Mouse (Mus musculus) CH12.LX (cell line): ENCODE measurements around the gene Evi5l.

Experiments
- CTCF ChIP-seq, 2 experiments: IDR thresholded peaks in 1 of 2; conservative IDR thresholded peaks in 1 of 2; 2 replicates each; pipeline ENCODE4 v1.5.1; 2011 to 2012; ENCODE audit warnings: low read depth in 2 of 2, low read length in 2 of 2, improper control_type of control experiment in 1 of 2, inconsistent platforms in 1 of 2, mild to moderate bottlenecking in 1 of 2, moderate library complexity in 1 of 2
- E2F4 ChIP-seq: IDR thresholded peaks from 2 replicates; pipeline ENCODE4 v1.6.1; 2011; ENCODE audit warnings: low read depth, low read length, improper control_type of control experiment; ENCODE audit not compliant: insufficient replicate concordance
- EP300 ChIP-seq: IDR thresholded peaks from 2 replicates; pipeline ENCODE4 v1.6.1; 2011; ENCODE audit warnings: low read length, improper control_type of control experiment
- HCFC1 ChIP-seq: IDR thresholded peaks from 2 replicates; pipeline ENCODE4 v1.6.1; 2012; ENCODE audit warnings: low read depth, mild to moderate bottlenecking, inconsistent platforms, low read length, improper control_type of control experiment
- JUN ChIP-seq: IDR thresholded peaks from 2 replicates; pipeline ENCODE4 v1.6.1; 2011; ENCODE audit warnings: low read depth, mild to moderate bottlenecking, low read length, improper control_type of control experiment, moderate library complexity; ENCODE audit not compliant: insufficient read depth
- MAX ChIP-seq: IDR thresholded peaks from 2 replicates; pipeline ENCODE4 v1.6.1; 2011; ENCODE audit warnings: low read length, improper control_type of control experiment
- POLR2A ChIP-seq: IDR thresholded peaks from 2 replicates; pipeline ENCODE4 v1.6.1; 2011; ENCODE audit warnings: low read depth, mild to moderate bottlenecking, improper control_type of control experiment, low read length
- POLR2AphosphoS2 ChIP-seq: IDR thresholded peaks from 2 replicates; pipeline ENCODE4 v1.6.1; 2011; ENCODE audit warnings: low read depth, low read length, improper control_type of control experiment
- TCF12 ChIP-seq: IDR thresholded peaks from 2 replicates; pipeline ENCODE4 v1.6.1; 2014; ENCODE audit warnings: low read depth, mild to moderate bottlenecking, inconsistent platforms, low read length, improper control_type of control experiment
- ZNF384 ChIP-seq: IDR thresholded peaks from 2 replicates; pipeline ENCODE4 v1.6.1; 2012; ENCODE audit warnings: low read depth, low read length, improper control_type of control experiment, inconsistent platforms

GRCm38 (mm10) chr8:4257350-4257749 lies 91.0 kb downstream of the Evi5l start:
- no peak for TF ChIP-seq POLR2AphosphoS2
- TF ChIP-seq E2F4: no peak
- TF ChIP-seq CTCF (conservative IDR thresholded peaks at IDR 0.05 in 1 of 2, IDR thresholded peaks at IDR 0.05 in 1 of 2; ENCODE audit: low read depth in 2 of 2, low read length in 2 of 2): no peak
- TF ChIP-seq MAX: no peak
- TF ChIP-seq JUN: no peak
- TF ChIP-seq HCFC1: no peak
- TF ChIP-seq EP300: no peak
- no peak for TF ChIP-seq ZNF384
- no peak for TF ChIP-seq POLR2A
- no peak for TF ChIP-seq TCF12
